Mouse (Mus musculus): ENCODE measurements around the gene Prss12. TPM values are rescaled to one million over a fixed set of nuclear protein-coding genes. Genes with fewer than 3 reads are reported as not detected.

Prss12 gene
- polyA plus RNA-seq (2012; rRNA removed): 11.1 and 11.2 TPM in 2 replicates

DNA sequence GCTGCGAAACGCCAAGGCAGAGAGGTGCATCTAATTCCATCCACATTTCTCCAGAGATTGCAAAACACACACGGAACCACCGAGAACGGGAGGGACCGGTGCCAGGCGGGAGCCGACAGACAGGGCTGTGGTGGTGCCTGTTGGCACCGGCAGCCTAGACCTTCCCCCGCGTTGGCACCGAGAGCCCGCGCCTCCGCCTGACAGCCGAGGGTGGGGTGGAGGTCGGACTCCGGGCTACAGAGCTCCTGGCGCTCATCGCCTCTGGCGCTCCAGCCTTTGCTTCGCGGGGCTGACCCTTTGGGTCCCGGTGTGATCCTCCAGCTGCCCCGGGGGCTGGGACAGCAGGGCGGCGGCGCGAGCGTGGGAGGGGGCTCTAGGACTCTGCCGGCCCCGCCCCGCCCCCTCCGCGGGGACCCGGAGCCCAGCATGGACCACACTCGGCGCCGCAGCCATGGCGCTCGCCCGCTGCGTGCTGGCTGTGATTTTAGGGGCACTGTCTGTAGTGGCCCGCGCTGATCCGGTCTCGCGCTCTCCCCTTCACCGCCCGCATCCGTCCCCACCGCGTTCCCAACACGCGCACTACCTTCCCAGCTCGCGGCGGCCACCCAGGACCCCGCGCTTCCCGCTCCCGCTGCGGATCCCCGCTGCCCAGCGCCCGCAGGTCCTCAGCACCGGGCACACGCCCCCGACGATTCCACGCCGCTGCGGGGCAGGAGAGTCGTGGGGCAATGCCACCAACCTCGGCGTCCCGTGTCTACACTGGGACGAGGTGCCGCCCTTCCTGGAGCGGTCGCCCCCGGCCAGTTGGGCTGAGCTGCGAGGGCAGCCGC, at the start of gene Prss12:
TSS of gene Prss12 (plus strand) at position 206 of the 830 bp plus-strand sequence.

Other genes with a start within 250 kb of the Prss12 start
- gene Synpo2, start 210.8 kb upstream of the Prss12 start, polyA plus RNA-seq (2012; rRNA removed): 0.67 and 1.3 TPM in 2 replicates
- gene Sec24d, start 179.5 kb upstream of the Prss12 start, polyA plus RNA-seq (2012; rRNA removed): 18.3 and 19.5 TPM in 2 replicates
- gene Mettl14, start 60.8 kb upstream of the Prss12 start, polyA plus RNA-seq (2012; rRNA removed): 14.8 TPM in 2 replicates
- 12.8 and 12.9 TPM in 2 replicates for gene Ndst3, start 243.9 kb downstream of the Prss12 start, polyA plus RNA-seq (2012; rRNA removed)

Data from central nervous system, embryonic 18 days (tissue).